Mouse (Mus musculus): ENCODE results near the gene Nab2. TPM values are rescaled to one million over a fixed set of nuclear protein-coding genes. Genes with fewer than 3 reads are reported as not detected.

The Nab2 gene
- polyA plus RNA-seq, 1 experiment from 2014 or later, result 5.5 TPM

- WGBS, result 44% methylated on average over 4 of the region's 4 CpGs
- Histone ChIP-seq H3K9me3 (ENCODE audit: control insufficient read depth, low read length) (no peaks in the 10 kb centered on the region), H3K9ac (ENCODE audit: low read length) (no peak overlapping the region), H3K4me1 (replicated peaks; ENCODE audit: control insufficient read depth, insufficient read depth, low read length) (no peaks in the 10 kb centered on the region), H3K4me3 (ENCODE audit: low read depth, low read length) (no peak overlapping the region), H3K27ac (ENCODE audit: low read depth, low read length) (no peak overlapping the region), H3K36me3 (ENCODE audit: control insufficient read depth, insufficient read depth, low read length) (no peaks in the 10 kb centered on the region), H3K4me2 (ENCODE audit: low read depth, low read length, severe bottlenecking) (no peak overlapping the region), H3K27me3 (ENCODE audit: control insufficient read depth, insufficient read depth, low read length) (no peaks in the 10 kb centered on the region)
- ATAC-seq (replicated peaks; ENCODE audit: low FRiP score) (no peak), DNase-seq (ENCODE audit: low spot score) (no peak)
These were observed 34.9 kb upstream of the Nab2 start for GRCm38 (mm10) chr10:127703299-127703698.

- H3K36me3 ChIP-seq (ENCODE audit: control insufficient read depth, insufficient read depth, low read length), result no peaks in the 10 kb centered on the region; the same call in 1 of the 2 replicates
- H3K4me2 ChIP-seq (ENCODE audit: low read depth, low read length, severe bottlenecking), result no peak overlapping the region
- no peak overlapping the region for H3K4me3 ChIP-seq (ENCODE audit: low read depth, low read length)
- no peaks in the 10 kb centered on the region for H3K4me1 ChIP-seq (replicated peaks; ENCODE audit: control insufficient read depth, insufficient read depth, low read length)
- H3K27ac ChIP-seq (ENCODE audit: low read depth, low read length), result no peak overlapping the region
- H3K27me3 ChIP-seq (ENCODE audit: control insufficient read depth, insufficient read depth, low read length), result no peaks in the 10 kb centered on the region
- ATAC-seq (replicated peaks; ENCODE audit: low FRiP score), result no peak
- 92% methylated on average over 7 of the region's 7 CpGs for WGBS
- no peak for DNase-seq (ENCODE audit: low spot score)
- H3K9ac ChIP-seq (ENCODE audit: low read length), result no peak overlapping the region
- H3K9me3 ChIP-seq (ENCODE audit: control insufficient read depth, low read length), result no peaks in the 10 kb centered on the region
These were observed 30.6 kb upstream of the Nab2 start for GRCm38 (mm10) chr10:127698966-127699365.

- Histone ChIP-seq H3K9me3 (ENCODE audit: control insufficient read depth, low read length) (no peaks in the 10 kb centered on the region), H3K4me1 (replicated peaks; ENCODE audit: control insufficient read depth, insufficient read depth, low read length) (no peaks in the 10 kb centered on the region), H3K36me3 (ENCODE audit: control insufficient read depth, insufficient read depth, low read length) (no peaks in the 10 kb centered on the region; the same call in 1 of the 2 replicates), H3K27ac (ENCODE audit: low read depth, low read length) (no peak overlapping the region), H3K9ac (ENCODE audit: low read length) (no peak overlapping the region), H3K27me3 (ENCODE audit: control insufficient read depth, insufficient read depth, low read length) (no peaks in the 10 kb centered on the region), H3K4me2 (ENCODE audit: low read depth, low read length, severe bottlenecking) (no peak overlapping the region), H3K4me3 (ENCODE audit: low read depth, low read length) (no peak overlapping the region)
- DNase-seq (ENCODE audit: low spot score), result no peak
- no peak for ATAC-seq (replicated peaks; ENCODE audit: low FRiP score)
- WGBS, result 92% methylated on average over 7 of the region's 7 CpGs
These were observed 27.4 kb upstream of the Nab2 start for GRCm38 (mm10) chr10:127695775-127696174.

- Histone ChIP-seq H3K4me2 (ENCODE audit: low read depth, low read length, severe bottlenecking) (no peak overlapping the region), H3K9ac (ENCODE audit: low read length) (no peak overlapping the region), H3K27ac (ENCODE audit: low read depth, low read length) (no peak overlapping the region), H3K27me3 (ENCODE audit: control insufficient read depth, insufficient read depth, low read length) (no peaks in the 10 kb centered on the region), H3K4me3 (ENCODE audit: low read depth, low read length) (no peak overlapping the region), H3K36me3 (ENCODE audit: control insufficient read depth, insufficient read depth, low read length) (no peaks in the 10 kb centered on the region; the same call in 1 of the 2 replicates), H3K9me3 (ENCODE audit: control insufficient read depth, low read length) (no peaks in the 10 kb centered on the region), H3K4me1 (replicated peaks; ENCODE audit: control insufficient read depth, insufficient read depth, low read length) (no peaks in the 10 kb centered on the region)
- 63% methylated on average over 2 of the region's 2 CpGs for WGBS
- DNase-seq (ENCODE audit: low spot score) (no peak), ATAC-seq (replicated peaks; ENCODE audit: low FRiP score) (no peak)
These were observed 26.3 kb upstream of the Nab2 start for GRCm38 (mm10) chr10:127694636-127695035.

GRCm38 (mm10) chr10:127691053-127691452 lies 22.7 kb upstream of the Nab2 start:
- no peak overlapping the region for H3K4me2 ChIP-seq (ENCODE audit: low read depth, low read length, severe bottlenecking)
- no peak overlapping the region for H3K27ac ChIP-seq (ENCODE audit: low read depth, low read length)
- no peaks in the 10 kb centered on the region for H3K9me3 ChIP-seq (ENCODE audit: control insufficient read depth, low read length)
- H3K4me3 ChIP-seq (ENCODE audit: low read depth, low read length), result no peak overlapping the region
- no peak overlapping the region for H3K9ac ChIP-seq (ENCODE audit: low read length)
- DNase-seq (ENCODE audit: low spot score) (no peak), ATAC-seq (replicated peaks; ENCODE audit: low FRiP score) (no peak)
- H3K27me3 ChIP-seq (ENCODE audit: control insufficient read depth, insufficient read depth, low read length), result no peaks in the 10 kb centered on the region
- H3K4me1 ChIP-seq (replicated peaks; ENCODE audit: control insufficient read depth, insufficient read depth, low read length), result no peaks in the 10 kb centered on the region
- 26% methylated on average over 1 of the region's 1 CpGs for WGBS
- H3K36me3 ChIP-seq (ENCODE audit: control insufficient read depth, insufficient read depth, low read length), result no peaks in the 10 kb centered on the region

- Histone ChIP-seq H3K27me3 (ENCODE audit: control insufficient read depth, insufficient read depth, low read length) (no peaks in the 10 kb centered on the region), H3K4me1 (replicated peaks; ENCODE audit: control insufficient read depth, insufficient read depth, low read length) (no peaks in the 10 kb centered on the region), H3K27ac (ENCODE audit: low read depth, low read length) (no peak overlapping the region), H3K36me3 (ENCODE audit: control insufficient read depth, insufficient read depth, low read length) (no peaks in the 10 kb centered on the region), H3K9me3 (ENCODE audit: control insufficient read depth, low read length) (no peaks in the 10 kb centered on the region), H3K4me2 (ENCODE audit: low read depth, low read length, severe bottlenecking) (no peak overlapping the region), H3K9ac (ENCODE audit: low read length) (no peak overlapping the region), H3K4me3 (ENCODE audit: low read depth, low read length) (no peak overlapping the region)
- ATAC-seq (replicated peaks; ENCODE audit: low FRiP score) (no peak), DNase-seq (ENCODE audit: low spot score) (no peak)
- WGBS, result 89% methylated on average over 6 of the region's 6 CpGs
These were observed 14.5 kb upstream of the Nab2 start for GRCm38 (mm10) chr10:127682886-127683285.

GRCm38 (mm10) chr10:127679881-127680280 lies 11.5 kb upstream of the Nab2 start:
- H3K9ac ChIP-seq (ENCODE audit: low read length), result no peak overlapping the region
- 93% methylated on average over 3 of the region's 3 CpGs for WGBS
- DNase-seq (ENCODE audit: low spot score), result no peak
- H3K4me3 ChIP-seq (ENCODE audit: low read depth, low read length), result no peak overlapping the region
- ATAC-seq (replicated peaks; ENCODE audit: low FRiP score), result no peak
- no peak overlapping the region for H3K27ac ChIP-seq (ENCODE audit: low read depth, low read length)
- H3K36me3 ChIP-seq (ENCODE audit: control insufficient read depth, insufficient read depth, low read length), result no peaks in the 10 kb centered on the region
- no peaks in the 10 kb centered on the region; the same call in 1 of the 2 replicates for H3K4me1 ChIP-seq (replicated peaks; ENCODE audit: control insufficient read depth, insufficient read depth, low read length)
- H3K27me3 ChIP-seq (ENCODE audit: control insufficient read depth, insufficient read depth, low read length), result no peaks in the 10 kb centered on the region
- H3K4me2 ChIP-seq (ENCODE audit: low read depth, low read length, severe bottlenecking), result no peak overlapping the region
- H3K9me3 ChIP-seq (ENCODE audit: control insufficient read depth, low read length), result no peaks in the 10 kb centered on the region

- no peaks in the 10 kb centered on the region; the same call in 1 of the 2 replicates for H3K4me1 ChIP-seq (replicated peaks; ENCODE audit: control insufficient read depth, insufficient read depth, low read length)
- H3K36me3 ChIP-seq (ENCODE audit: control insufficient read depth, insufficient read depth, low read length), result no peaks in the 10 kb centered on the region
- WGBS, result 100% methylated on average over 1 of the region's 1 CpGs
- H3K4me2 ChIP-seq (ENCODE audit: low read depth, low read length, severe bottlenecking), result no peak overlapping the region
- H3K4me3 ChIP-seq (ENCODE audit: low read depth, low read length), result no peak overlapping the region
- H3K9ac ChIP-seq (ENCODE audit: low read length), result no peak overlapping the region
- ATAC-seq (replicated peaks; ENCODE audit: low FRiP score), result no peak
- no peak for DNase-seq (ENCODE audit: low spot score)
- no peak overlapping the region for H3K27ac ChIP-seq (ENCODE audit: low read depth, low read length)
- no peaks in the 10 kb centered on the region for H3K9me3 ChIP-seq (ENCODE audit: control insufficient read depth, low read length)
- H3K27me3 ChIP-seq (ENCODE audit: control insufficient read depth, insufficient read depth, low read length), result no peaks in the 10 kb centered on the region
These were observed 10.8 kb upstream of the Nab2 start for GRCm38 (mm10) chr10:127679208-127679607.

GRCm38 (mm10) chr10:127677591-127678336 lies 9.4 kb upstream of the Nab2 start:
- peak; percentile 6; the same call in 1 of the 2 replicates for ATAC-seq (replicated peaks; ENCODE audit: low FRiP score)
- Histone ChIP-seq H3K4me2 (ENCODE audit: low read depth, low read length, severe bottlenecking) (peak overlapping the region; percentile 89), H3K4me3 (ENCODE audit: low read depth, low read length) (peak overlapping the region; percentile 75), H3K9ac (ENCODE audit: low read length) (peak overlapping the region; percentile 79), H3K9me3 (ENCODE audit: control insufficient read depth, low read length) (no peaks in the 10 kb centered on the region), H3K4me1 (replicated peaks; ENCODE audit: control insufficient read depth, insufficient read depth, low read length) (no peaks in the 10 kb centered on the region; the same call in 1 of the 2 replicates), H3K27me3 (ENCODE audit: control insufficient read depth, insufficient read depth, low read length) (no peaks in the 10 kb centered on the region), H3K36me3 (ENCODE audit: control insufficient read depth, insufficient read depth, low read length) (no peaks in the 10 kb centered on the region), H3K27ac (ENCODE audit: low read depth, low read length) (no peak overlapping the region)
- DNase-seq (ENCODE audit: low spot score), result peak; percentile 71
- WGBS, result 12% methylated on average over 14 of the region's 14 CpGs
